Mouse (Mus musculus): ENCODE results near the gene Nup54.

DNA sequence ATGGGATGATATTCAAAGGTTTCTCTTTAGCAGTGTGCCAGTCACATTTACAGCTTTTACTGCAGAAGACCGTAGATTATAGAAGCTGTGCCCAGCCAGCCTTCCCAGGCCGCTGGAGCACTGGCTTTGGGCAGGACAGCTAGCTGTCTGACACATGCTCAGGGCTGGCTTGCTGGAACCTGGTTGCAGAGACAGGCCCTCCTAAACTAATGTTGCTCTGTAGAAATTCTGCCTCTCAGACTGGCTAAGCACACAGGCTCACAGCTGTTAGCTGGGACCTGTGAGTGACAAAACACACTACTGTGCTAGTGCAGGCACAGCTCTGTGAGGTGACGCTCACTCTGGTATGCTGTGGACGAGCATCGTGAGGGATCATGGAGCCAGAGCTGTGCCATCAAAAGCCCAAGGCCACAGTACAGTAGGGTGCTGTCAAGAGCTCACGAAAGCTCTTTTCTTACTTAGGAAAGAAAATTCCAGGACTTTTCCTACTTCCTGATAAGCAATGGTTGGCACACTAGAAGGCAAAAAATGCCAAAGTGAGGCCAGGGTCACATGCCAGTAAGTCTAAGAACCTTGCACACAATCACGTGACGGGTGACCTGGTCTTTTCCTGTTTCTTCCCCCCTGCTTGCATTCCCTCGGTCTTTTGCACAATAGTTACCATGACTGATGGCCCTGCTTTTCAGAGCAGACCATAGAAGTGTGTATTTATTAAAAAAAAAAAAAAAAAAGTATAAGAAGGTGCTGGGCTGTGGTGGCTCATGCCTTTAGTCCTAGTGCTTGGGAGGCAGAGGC is 25.5 kb downstream of the Nup54 start:
- no peak for TF ChIP-seq CTCF (IDR thresholded peaks at IDR 0.05; ENCODE audit: low read depth, low read length)
- no peak for TF ChIP-seq POLR2A (IDR thresholded peaks at IDR 0.05; ENCODE audit: extremely low read depth, insufficient read depth, low read length)

All from liver, adult 2 months (tissue).